Mouse (Mus musculus) hindbrain, embryonic 15.5 days (tissue): Measurements from ENCODE around the gene Pex6. TPM values are rescaled to one million over a fixed set of nuclear protein-coding genes. Genes with fewer than 3 reads are reported as not detected.

Experiments used
- ATAC-seq: fragments of 200-750 bp; cut with Nextera tagmentation; 2 replicates; pipeline ENCODE4 v1.8.0; 2017; ENCODE audit warnings: low read depth, moderate number of reproducible peaks, moderate TSS enrichment; ENCODE audit not compliant: low FRiP score
- H3K27ac ChIP-seq: fragments of 300-500 bp; sonication (generic); replicated peaks from 2 replicates; pipeline ENCODE4 v1.5.1; 2015; ENCODE audit warnings: mild to moderate bottlenecking, inconsistent platforms
- H3K27me3 ChIP-seq: fragments of 300-500 bp; sonication (generic); 2 replicates; pipeline ENCODE4 v1.6.1; 2015; ENCODE audit warnings: control low read depth, inconsistent platforms
- H3K36me3 ChIP-seq: fragments of 300-500 bp; sonication (generic); 2 replicates; pipeline ENCODE4 v1.6.1; 2015; ENCODE audit warnings: control low read depth, inconsistent platforms
- H3K4me1 ChIP-seq: fragments of 300-500 bp; sonication (generic); replicated peaks from 2 replicates; pipeline ENCODE4 v1.6.1; 2015; ENCODE audit warnings: control low read depth, inconsistent platforms
- H3K4me2 ChIP-seq: fragments of 300-500 bp; sonication (generic); 2 replicates; pipeline ENCODE4 v1.6.1; 2015; ENCODE audit warnings: moderate library complexity, mild to moderate bottlenecking, inconsistent platforms
- H3K4me3 ChIP-seq: fragments of 300-500 bp; sonication (generic); 2 replicates; pipeline ENCODE4 v1.5.1; 2015; ENCODE audit warnings: mild to moderate bottlenecking, inconsistent platforms
- H3K9ac ChIP-seq: fragments of 300-500 bp; sonication (generic); 2 replicates; pipeline ENCODE4 v1.6.1; 2015; ENCODE audit warnings: inconsistent platforms
- H3K9me3 ChIP-seq: fragments of 300-500 bp; sonication (generic); 2 replicates; pipeline ENCODE4 v1.6.1; 2016; ENCODE audit warnings: control low read depth, inconsistent platforms
- WGBS: fragments of 180-500 bp; shearing (Covaris S2); methylation state at CpG from one replicate; pipeline ENCODE4 v1.1.7; 2015; 5-methylcytosine and 5-hydroxymethylcytosine counted together
- polyA plus RNA-seq: library from polyadenylated mRNA; unstranded; fragments of >200 nt; fragmentation: Nextera tagmentation; extraction: Ambion mirVana; gene quantifications from 2 replicates; pipeline ENCODE4 v1.2.1, GENCODE M21; 2015

Pex6 gene
- polyA plus RNA-seq, 1 experiment from 2014 or later: 30.7 TPM

GRCm38 (mm10) chr17:46703971-46704886 lies 7.0 kb upstream of the Pex6 start:
- H3K27ac ChIP-seq: peak overlapping the region; percentile 94
- H3K4me2 ChIP-seq: peak overlapping the region; percentile 91
- peak overlapping the region; percentile 90 for H3K9ac ChIP-seq
- no peaks in the 10 kb centered on the region for H3K27me3 ChIP-seq
- H3K4me1 ChIP-seq: peaks cover 44% of the 10 kb centered on the region
- peak; percentile 75 for ATAC-seq
- peaks cover 5% of the 10 kb centered on the region; the same call in 1 of the 2 replicates for H3K36me3 ChIP-seq
- H3K4me3 ChIP-seq: peak overlapping the region; percentile 98
- no peaks in the 10 kb centered on the region for H3K9me3 ChIP-seq
- WGBS: 4% methylated on average over 40 of the region's 41 CpGs

GRCm38 (mm10) chr17:46704887-46705835 lies 6.1 kb upstream of the Pex6 start, which contains the start of gene Ppp2r5d:
Ppp2r5d (minus strand) TSS chr17:46705111.
- 2% methylated on average over 48 of the region's 48 CpGs for WGBS
- Histone ChIP-seq H3K27me3 (no peaks in the 10 kb centered on the region), H3K4me2 (peak within 1 kb of the TSS; percentile 91), H3K27ac (peak within 1 kb of the TSS; percentile 94), H3K4me1 (peaks cover 44% of the 10 kb centered on the region), H3K4me3 (peak within 1 kb of the TSS; percentile 98), H3K9ac (peak within 1 kb of the TSS; percentile 90), H3K36me3 (0 out of 2 replicates have a peak, but pooled peaks cover under 1% of the 10 kb centered on the region), H3K9me3 (no peaks in the 10 kb centered on the region)
- ATAC-seq: peak; percentile 97

GRCm38 (mm10) chr17:46706375-46707089 lies 4.7 kb upstream of the Pex6 start:
- no peaks in the 10 kb centered on the region for H3K36me3 ChIP-seq
- ATAC-seq: no peak
- H3K4me3 ChIP-seq: no peak overlapping the region
- H3K4me1 ChIP-seq: peaks cover 43% of the 10 kb centered on the region
- H3K9me3 ChIP-seq: no peaks in the 10 kb centered on the region
- H3K27ac ChIP-seq: no peak overlapping the region
- WGBS: 94% methylated on average over 14 of the region's 14 CpGs
- no peak overlapping the region for H3K9ac ChIP-seq
- H3K4me2 ChIP-seq: peak overlapping the region; percentile 91; the same call in 1 of the 2 replicates
- H3K27me3 ChIP-seq: no peaks in the 10 kb centered on the region

- peak overlapping the region; percentile 98 for H3K4me2 ChIP-seq
- H3K4me3 ChIP-seq: peak overlapping the region; percentile 96
- H3K4me1 ChIP-seq: peaks cover 25% of the 10 kb centered on the region
- peak overlapping the region; percentile 88 for H3K9ac ChIP-seq
- peak; percentile 72 for ATAC-seq
- H3K27me3 ChIP-seq: no peaks in the 10 kb centered on the region
- WGBS: 1% methylated on average over 57 of the region's 76 CpGs
- H3K36me3 ChIP-seq: peaks cover 22% of the 10 kb centered on the region
- H3K27ac ChIP-seq: peak overlapping the region; percentile 72
- H3K9me3 ChIP-seq: no peaks in the 10 kb centered on the region
These were observed 479 bp downstream of the Pex6 start for GRCm38 (mm10) chr17:46711612-46712271.

- ATAC-seq: no peak
- 79% methylated on average over 7 of the region's 7 CpGs for WGBS
- peak overlapping the region; percentile 98 for H3K4me2 ChIP-seq
- no peak overlapping the region for H3K27ac ChIP-seq
- H3K9ac ChIP-seq: peak overlapping the region; percentile 88
- peak overlapping the region; percentile 96 for H3K4me3 ChIP-seq
- no peaks in the 10 kb centered on the region for H3K27me3 ChIP-seq
- H3K4me1 ChIP-seq: peaks cover 25% of the 10 kb centered on the region
- H3K9me3 ChIP-seq: no peaks in the 10 kb centered on the region
- peaks cover 24% of the 10 kb centered on the region for H3K36me3 ChIP-seq
These were observed 1.2 kb downstream of the Pex6 start for GRCm38 (mm10) chr17:46712442-46712841.

GRCm38 (mm10) chr17:46713849-46714248 lies 2.6 kb downstream of the Pex6 start:
- Histone ChIP-seq H3K4me1 (peaks cover 25% of the 10 kb centered on the region), H3K4me3 (no peak overlapping the region), H3K9ac (no peak overlapping the region), H3K27ac (no peak overlapping the region), H3K4me2 (no peak overlapping the region), H3K27me3 (no peaks in the 10 kb centered on the region), H3K36me3 (peaks cover 24% of the 10 kb centered on the region), H3K9me3 (no peaks in the 10 kb centered on the region)
- WGBS: 96% methylated on average over 9 of the region's 9 CpGs
- ATAC-seq: no peak

- H3K4me1 ChIP-seq: peaks cover 25% of the 10 kb centered on the region
- H3K36me3 ChIP-seq: peaks cover 24% of the 10 kb centered on the region
- ATAC-seq: no peak
- no peaks in the 10 kb centered on the region for H3K27me3 ChIP-seq
- no peak overlapping the region for H3K9ac ChIP-seq
- H3K4me2 ChIP-seq: no peak overlapping the region
- H3K27ac ChIP-seq: no peak overlapping the region
- no peak overlapping the region for H3K4me3 ChIP-seq
- H3K9me3 ChIP-seq: no peaks in the 10 kb centered on the region
- 95% methylated on average over 11 of the region's 11 CpGs for WGBS
These were observed 3.7 kb downstream of the Pex6 start for GRCm38 (mm10) chr17:46714756-46715481.

- Histone ChIP-seq H3K9me3 (no peaks in the 10 kb centered on the region), H3K27ac (no peak overlapping the region), H3K27me3 (no peaks in the 10 kb centered on the region), H3K4me1 (no peaks in the 10 kb centered on the region), H3K4me2 (no peak overlapping the region), H3K9ac (no peak overlapping the region), H3K36me3 (peaks cover 8% of the 10 kb centered on the region), H3K4me3 (no peak overlapping the region)
- no peak for ATAC-seq
- 89% methylated on average over 7 of the region's 7 CpGs for WGBS
These were observed 9.8 kb downstream of the Pex6 start for GRCm38 (mm10) chr17:46721077-46721476.

- Histone ChIP-seq H3K4me3 (no peak overlapping the region), H3K36me3 (peaks cover 4% of the 10 kb centered on the region), H3K9ac (no peak overlapping the region), H3K4me2 (no peak overlapping the region), H3K27ac (no peak overlapping the region), H3K4me1 (no peaks in the 10 kb centered on the region), H3K9me3 (no peaks in the 10 kb centered on the region), H3K27me3 (peaks cover 5% of the 10 kb centered on the region; the same call in 1 of the 2 replicates)
- ATAC-seq: no peak
- WGBS: 78% methylated on average over 19 of the region's 20 CpGs
These were observed 13.3 kb downstream of the Pex6 start for GRCm38 (mm10) chr17:46724477-46725084.

- H3K27ac ChIP-seq: no peak overlapping the region
- H3K27me3 ChIP-seq: peaks cover 5% of the 10 kb centered on the region; the same call in 1 of the 2 replicates
- H3K9ac ChIP-seq: no peak overlapping the region
- no peak for ATAC-seq
- no peak overlapping the region for H3K4me2 ChIP-seq
- no peaks in the 10 kb centered on the region for H3K4me1 ChIP-seq
- 53% methylated on average over 9 of the region's 9 CpGs for WGBS
- no peak overlapping the region for H3K4me3 ChIP-seq
- H3K9me3 ChIP-seq: no peaks in the 10 kb centered on the region
- peaks cover 4% of the 10 kb centered on the region for H3K36me3 ChIP-seq
These were observed 14.0 kb downstream of the Pex6 start for GRCm38 (mm10) chr17:46725273-46725672.
